Mouse (Mus musculus) erythroblast, embryonic 14.5 days (primary cell): ENCODE measurements around the gene Ralb.

Experiments used
- GATA1 ChIP-seq: IDR thresholded peaks from 2 replicates; pipeline ENCODE4 v1.6.1; 2012; ENCODE audit warnings: low read length, inconsistent platforms, mixed read lengths
- TAL1 ChIP-seq: IDR thresholded peaks from 3 replicates; pipeline ENCODE4 v1.6.1; 2012; ENCODE audit warnings: low read length, inconsistent platforms, mixed read lengths

DNA sequence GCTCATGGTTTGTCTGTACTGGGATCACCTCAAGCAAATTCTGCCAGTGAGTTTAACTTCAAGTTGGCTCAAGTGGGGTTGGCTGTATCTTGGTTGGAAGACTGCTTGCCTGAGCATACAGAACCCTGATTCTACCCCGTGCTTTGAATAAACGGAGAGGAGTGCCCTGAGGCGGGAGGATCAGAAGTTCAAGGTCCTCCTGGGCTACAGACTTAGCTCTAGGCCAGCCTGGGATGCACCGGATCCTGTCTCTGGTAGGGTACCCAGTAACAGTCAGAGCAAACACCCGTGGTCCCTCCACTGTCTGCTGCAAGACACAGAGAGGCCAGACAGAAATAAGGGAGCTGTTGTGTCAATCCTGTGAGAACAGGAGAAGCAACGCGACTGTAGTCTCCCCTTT lies 17.1 kb upstream of the Ralb start:
- no peak for TF ChIP-seq TAL1
- TF ChIP-seq GATA1, result no peak
